Mouse (Mus musculus) ES-E14 (cell line): ENCODE data around the gene Cln6.

Experiments used
- CHD2 ChIP-seq: IDR thresholded peaks from 2 replicates; pipeline ENCODE4 v1.6.1; 2014; ENCODE audit warnings: mild to moderate bottlenecking, low read depth, low read length, inconsistent platforms
- HCFC1 ChIP-seq: IDR thresholded peaks from 2 replicates; pipeline ENCODE4 v1.6.1; 2012; ENCODE audit warnings: low read length, inconsistent platforms, borderline replicate concordance; ENCODE audit not compliant: insufficient read depth
- MAFK ChIP-seq: IDR thresholded peaks from 2 replicates; pipeline ENCODE4 v1.6.1; 2014; ENCODE audit warnings: mild to moderate bottlenecking, low read depth, low read length, inconsistent platforms; ENCODE audit not compliant: insufficient read depth
- ZC3H11A ChIP-seq: IDR thresholded peaks from 2 replicates; pipeline ENCODE4 v1.6.1; 2012; ENCODE audit warnings: low read depth, mild to moderate bottlenecking, inconsistent platforms, low read length, borderline replicate concordance
- ZNF384 ChIP-seq: IDR thresholded peaks from 2 replicates; pipeline ENCODE4 v1.6.1; 2012; ENCODE audit warnings: low read depth, low read length, inconsistent platforms

- TF ChIP-seq ZNF384 (peak; percentile 87), CHD2 (no peak), MAFK (no peak), HCFC1 (no peak), ZC3H11A (no peak)
Observed at GRCm38 (mm10) chr9:62812216-62813049, 26.2 kb upstream of the Cln6 start.
